Mouse (Mus musculus): ENCODE measurements at regions not wholly inside any gene's neighbourhood (a gene's known extent, or its start where the extent isn't known, plus 50 kb on each side); places are given as distances from the start of the nearest gene placed in this dataset.

- TF ChIP-seq CTCF (IDR thresholded peaks at IDR 0.05; ENCODE audit: borderline replicate concordance, insufficient read depth, low read depth, low read length) (no peak), POLR2A (IDR thresholded peaks at IDR 0.05; ENCODE audit: borderline replicate concordance, insufficient read depth, low read length) (no peak)
Measured at GRCm38 (mm10) chr14:114425475-114425874, 666.5 kb upstream of the Gpc5 start.
